Mouse (Mus musculus) mouse embryonic stem cell (cell line): ENCODE results near the gene Cd99l2.

ENCODE experiments used
- in situ Hi-C, 2 experiments: fragments of 300-500 bp; cut with MboI; formaldehyde crosslinking; loops; 1 replicate in 1 of 2; 3 replicates in 1 of 2; pipeline ENCODE4 v1.14.3; 2019 to 2020; ENCODE audit warnings: low sequenced_read_pairs in 2 of 2, low pct_unique_long_range_greater_than_20kb in 1 of 2, mixed read lengths in 1 of 2; ENCODE audit not compliant: unreplicated experiment in 1 of 2

Cd99l2 gene

DNA sequence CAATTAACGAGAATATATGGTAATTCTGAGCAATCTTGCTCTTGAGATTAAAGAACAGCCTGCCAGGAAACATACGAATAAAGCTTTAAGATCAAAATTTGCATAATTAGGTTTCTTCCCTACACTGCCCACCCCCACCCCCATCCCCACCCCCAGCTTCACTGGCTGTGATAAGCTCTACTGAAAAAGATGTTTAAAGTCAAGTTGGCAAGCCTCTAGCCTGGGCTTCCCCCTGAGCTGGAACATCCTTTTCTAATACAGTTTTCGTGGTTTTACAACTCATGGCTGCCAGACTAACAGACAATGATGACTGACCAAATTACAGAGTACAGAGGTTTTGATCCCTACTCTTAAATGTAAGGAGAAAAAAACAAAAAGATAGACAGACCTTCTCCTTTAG, 17.6 kb downstream of the Cd99l2 start:
- in situ Hi-C loops, result no loop called here

DNA sequence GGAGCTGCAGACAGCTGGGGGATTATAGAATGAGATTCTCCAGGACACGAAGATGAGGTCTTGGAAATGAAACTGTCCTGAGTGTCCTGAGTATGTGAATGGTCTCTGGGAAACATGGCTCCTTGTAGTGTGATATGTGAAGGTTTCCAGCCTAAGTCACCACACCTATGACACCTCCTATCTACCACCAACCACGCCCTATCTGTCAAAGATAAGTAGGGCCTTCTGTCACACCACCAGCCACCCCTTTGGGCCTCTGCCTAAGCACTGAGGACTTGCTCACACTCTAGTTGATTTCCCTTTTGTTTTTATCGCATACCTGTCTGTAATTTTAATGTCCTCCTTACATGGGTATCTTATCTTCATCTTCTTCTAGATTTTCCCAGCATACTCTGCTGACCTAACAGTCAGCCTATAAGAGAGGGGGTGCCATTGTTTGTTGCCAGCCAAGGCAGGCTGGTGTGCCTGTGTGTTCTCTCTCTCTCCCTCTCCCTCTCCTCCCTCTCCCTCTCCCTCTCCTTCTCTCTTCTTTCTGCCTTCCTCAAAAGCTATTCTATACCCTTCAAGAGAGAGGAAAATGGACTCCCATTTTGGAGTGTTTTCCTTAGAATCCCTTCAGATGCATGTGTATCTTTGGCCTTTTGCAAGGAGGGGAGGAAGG, 18.2 kb downstream of the Cd99l2 start:
- in situ Hi-C loops, result no loop called here

DNA sequence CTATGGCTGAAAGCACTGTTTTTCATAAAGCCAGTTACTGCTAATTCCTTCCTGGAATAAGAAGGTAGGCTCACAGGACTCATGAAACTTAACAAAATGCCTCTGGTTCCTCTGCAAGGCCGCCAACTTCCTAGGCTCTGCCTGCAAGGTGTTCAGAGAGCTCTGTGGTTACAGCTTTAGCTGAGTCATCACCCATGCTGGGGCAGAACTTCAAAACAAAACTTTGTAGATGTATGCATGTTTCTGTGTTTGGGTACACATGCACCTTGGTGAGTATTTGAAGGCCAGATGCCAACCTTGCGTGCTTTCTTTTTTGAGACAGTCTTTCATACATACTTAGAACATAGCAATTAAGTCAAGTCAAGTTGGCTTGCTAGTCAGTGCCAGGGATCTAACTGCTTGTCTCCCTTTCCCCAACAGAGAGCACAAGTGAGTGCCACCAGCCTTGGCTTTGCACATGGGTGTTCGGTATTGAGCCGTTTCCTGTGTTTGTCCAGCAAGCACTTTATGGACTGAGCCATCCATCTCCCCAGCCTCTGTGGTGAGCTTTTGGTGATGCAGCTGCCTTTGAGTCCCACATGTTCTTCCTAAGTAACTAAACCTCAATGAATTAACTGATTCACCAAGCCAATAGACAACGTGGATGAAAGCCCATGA, 23.9 kb downstream of the Cd99l2 start:
- in situ Hi-C loops, result no loop called here

DNA sequence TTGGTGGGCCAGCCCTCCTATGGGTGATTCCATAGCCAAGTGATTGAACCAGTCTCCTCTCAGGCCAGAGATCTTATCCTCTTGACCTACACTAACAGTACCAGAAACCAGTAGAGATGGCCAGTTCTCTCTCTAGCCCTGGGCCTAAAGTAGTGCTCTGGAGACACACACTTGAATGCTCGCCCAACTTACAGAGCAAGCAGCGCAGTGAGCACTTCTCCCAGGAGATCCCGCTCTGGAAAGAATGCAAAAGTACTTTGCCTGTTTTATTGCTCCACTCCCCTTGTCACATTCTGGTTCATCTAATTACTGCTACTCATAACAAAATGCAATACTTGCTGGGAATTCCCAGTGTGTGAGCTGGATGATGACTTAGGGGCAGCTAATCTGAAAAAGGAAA, 25.2 kb downstream of the Cd99l2 start:
- in situ Hi-C loops, result no loop called here

DNA sequence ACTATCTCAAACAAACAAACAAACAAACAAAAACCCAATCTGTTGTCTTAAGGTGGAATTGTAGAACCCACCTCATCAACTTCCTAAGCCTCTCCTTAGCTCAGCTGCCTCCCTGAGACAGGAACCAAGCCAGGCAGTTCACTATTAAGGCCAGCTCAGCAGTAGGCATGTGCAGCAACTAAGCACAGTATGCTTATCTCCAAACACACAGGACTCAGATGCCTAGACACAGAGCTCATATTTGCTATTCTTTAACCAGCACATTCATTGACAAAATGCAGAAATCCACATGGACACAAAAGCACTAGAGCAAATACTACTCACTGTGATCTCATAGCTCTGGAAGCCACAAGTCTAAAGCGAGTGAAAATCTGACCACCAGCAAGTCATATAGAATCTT, 27.2 kb downstream of the Cd99l2 start:
- in situ Hi-C loops, result no loop called here

DNA sequence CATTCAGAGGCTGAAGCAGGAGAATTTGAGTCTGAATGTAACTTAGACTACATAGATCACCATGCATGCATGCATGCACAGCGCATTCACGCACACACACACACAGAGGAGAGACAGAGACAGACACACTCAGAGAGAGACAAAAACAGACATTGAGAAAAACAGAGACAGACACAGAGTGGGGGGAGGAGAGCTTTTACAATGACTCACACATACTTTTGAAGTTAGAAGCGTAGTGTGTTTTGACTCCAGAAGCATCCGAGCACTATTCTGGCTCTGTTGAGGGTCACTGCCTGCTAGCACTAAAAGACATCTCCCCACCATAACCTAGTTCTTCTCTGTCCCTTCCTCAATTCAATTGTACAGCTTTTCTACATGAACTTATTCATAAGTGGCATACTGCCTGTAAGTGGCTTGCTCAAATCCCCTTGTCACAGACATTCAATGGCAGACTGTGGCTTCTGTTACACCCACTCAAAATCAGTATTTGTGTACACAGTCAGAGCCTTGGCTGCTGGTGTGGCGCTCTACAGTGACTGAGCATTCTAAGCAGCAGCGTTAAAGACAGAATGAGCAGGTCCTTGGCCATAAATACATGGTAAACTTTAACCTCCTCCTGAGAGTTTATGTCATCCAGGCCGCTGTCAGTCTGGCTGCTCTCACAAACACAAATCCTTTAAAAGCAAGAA, 28.4 kb downstream of the Cd99l2 start:
- in situ Hi-C loops, result no loop called here

DNA sequence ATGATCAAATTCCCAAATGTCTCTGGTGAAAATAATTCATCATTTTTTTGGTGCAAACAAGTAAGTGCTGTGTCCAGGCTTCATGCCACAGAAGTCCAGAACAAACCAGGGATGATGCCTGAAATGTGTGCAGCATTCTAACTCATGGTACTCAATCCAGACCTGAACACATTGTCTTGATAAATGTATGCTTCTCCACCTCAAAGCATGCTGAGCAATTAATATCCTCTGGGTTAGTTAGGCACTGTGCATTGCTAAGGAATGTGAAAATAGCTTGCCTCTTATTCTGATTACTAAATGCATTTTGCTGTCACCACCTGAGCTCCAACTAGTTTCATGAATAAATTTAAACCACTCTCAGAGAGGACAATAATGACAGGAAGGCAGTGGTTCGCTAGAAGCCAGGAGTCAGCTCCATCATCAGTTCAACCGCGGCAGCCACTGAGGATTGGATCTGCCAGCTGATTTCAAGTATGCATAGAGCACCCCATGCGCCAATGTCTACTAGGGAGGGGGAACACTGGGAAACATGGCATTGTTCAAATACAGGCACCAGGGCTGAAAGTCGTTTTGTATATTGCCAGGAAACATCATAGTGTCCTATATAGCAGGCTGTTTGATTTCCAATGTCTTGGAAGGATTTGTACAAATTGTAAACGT, 36.4 kb downstream of the Cd99l2 start:
- in situ Hi-C loops, result no loop called here

DNA sequence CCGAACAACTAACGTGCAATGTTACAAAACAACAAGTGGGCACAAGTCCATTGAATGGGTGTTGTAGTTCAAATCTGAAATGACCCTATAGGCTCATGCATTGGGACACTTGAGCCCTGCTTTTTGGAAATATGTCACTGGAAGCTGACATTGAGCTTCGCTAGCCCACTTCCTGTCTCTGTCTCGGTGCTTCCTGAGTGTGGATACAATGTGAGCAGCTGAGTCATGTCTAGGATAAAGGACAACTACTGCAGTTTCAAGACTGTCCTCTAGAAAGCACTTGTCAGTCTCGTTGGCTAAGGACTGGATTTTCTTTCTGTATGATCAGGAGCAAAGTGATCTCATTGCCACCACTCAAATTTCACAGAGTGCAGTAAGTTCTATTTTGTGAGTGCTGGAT, 49.7 kb downstream of the Cd99l2 start:
- in situ Hi-C loops, result no loop called here

DNA sequence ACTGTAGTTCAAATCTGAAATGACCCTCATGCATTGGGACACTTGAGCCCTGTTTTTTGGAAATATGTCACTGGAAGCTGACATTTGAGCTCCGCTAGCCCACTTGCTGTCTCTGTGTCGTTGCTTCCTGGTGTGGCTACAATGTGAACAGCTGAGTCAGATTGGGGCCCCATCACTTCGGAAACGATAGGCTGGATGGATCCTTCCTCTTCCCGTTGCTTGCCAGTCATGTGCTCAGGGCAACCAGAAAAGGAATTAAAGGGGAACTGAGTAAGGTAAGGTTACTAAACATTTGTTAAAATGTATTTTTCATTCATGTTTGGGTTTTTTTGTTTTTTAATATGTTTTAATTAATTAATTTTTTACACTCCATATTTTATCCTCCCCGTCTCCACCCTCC, 53.2 kb downstream of the Cd99l2 start:
- in situ Hi-C loops, result no loop called here

DNA sequence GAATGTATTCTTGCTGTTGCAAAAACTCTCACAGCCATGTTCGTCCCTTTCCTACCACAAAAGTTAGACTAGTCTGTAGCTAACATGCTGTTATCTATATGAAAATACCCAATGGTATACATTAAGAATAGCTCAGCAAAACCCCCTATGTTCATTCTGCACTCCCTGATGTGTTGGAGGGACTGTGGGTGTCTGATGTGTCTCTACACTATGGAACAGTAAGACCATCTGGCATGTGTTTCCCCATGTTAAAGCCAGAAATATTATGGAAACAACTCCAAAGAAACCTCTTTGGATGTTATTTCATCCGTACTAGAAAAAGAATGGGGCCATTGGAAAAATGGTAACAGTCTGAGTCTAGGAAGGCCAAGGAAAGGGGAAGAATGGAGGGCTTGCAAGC, 57.1 kb downstream of the Cd99l2 start:
- in situ Hi-C loops, result no loop called here

DNA sequence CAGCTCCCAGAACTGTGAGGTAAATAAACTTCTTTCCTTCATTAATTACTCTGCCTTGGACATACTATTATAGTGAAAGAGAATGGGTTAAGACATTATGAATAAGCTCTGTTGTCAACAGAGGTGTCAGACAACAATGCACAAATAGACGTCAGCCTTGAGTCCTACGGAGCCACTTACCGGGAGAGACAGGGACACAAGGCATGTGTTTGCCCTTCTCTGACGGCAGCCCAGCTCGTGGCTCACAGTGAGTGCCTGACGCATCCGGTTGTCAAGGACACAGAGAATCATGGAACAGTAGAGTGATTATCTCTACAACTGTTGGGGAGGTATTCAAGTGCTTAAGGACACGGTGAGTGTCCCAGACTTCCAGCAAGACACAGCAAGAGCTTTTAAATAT, 57.8 kb downstream of the Cd99l2 start:
- in situ Hi-C loops, result no loop called here

DNA sequence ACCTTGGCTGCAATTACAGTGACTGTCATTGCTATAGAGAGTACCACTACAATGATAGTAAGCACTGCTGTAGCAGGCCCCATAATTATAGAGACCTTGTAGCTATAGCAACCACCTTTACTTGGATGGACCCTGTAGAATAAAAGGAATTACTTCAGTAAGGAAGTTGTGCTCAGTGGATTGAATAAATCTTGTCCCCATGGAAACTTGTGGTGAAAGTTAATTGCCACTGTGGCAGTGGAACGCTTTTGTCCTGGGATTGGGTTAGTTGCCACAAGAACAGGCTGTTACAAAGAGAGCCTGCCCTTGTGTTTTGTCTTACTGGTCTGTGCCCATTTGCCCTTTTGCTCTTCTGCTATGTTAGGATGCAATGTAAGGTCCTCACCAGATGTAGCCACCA, 58.2 kb downstream of the Cd99l2 start:
- in situ Hi-C loops, result no loop called here

DNA sequence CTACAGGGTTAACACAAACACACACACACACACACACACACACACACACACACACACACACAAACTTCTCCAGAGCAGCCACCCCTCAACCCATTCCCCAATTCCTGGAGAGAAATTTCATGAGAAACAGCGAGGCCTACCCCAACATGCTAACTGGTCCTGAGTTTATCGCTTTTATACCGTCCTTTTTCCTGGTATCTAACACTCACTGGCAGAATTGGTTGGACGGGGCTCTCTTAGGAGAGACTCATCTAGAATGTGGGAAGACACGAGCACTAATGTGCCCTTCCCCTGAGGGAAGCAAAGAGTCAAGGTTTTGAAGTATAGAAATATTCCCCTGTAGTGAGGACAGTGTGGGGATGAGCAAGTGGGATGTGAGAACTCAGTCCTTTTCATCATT, 61.7 kb downstream of the Cd99l2 start:
- in situ Hi-C loops, result no loop called here

DNA sequence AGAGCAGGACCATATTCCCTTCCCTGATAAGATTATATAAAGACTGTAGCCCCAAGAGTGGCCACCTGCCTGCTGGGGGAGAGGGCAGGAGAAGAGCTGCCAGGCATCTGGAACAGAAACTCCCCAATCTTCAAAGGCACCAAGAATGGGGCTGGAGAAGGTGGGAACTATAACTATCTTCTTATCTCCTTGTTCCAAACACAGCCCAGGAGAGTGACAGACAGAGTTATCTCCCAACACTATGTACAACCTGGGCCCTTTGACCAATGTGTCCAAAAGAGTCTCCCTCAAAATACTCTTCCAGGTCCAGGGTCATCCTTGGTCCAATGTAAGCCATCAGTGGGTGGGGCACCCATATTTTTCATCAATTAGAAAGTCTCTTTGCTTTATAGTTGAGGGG, 65.2 kb downstream of the Cd99l2 start:
- in situ Hi-C loops, result loop anchor here in 1 of 2 experiments (10.0 kb wide), 1 partner anchor 197 kb away; no protein-coding TSS in a partner anchor

DNA sequence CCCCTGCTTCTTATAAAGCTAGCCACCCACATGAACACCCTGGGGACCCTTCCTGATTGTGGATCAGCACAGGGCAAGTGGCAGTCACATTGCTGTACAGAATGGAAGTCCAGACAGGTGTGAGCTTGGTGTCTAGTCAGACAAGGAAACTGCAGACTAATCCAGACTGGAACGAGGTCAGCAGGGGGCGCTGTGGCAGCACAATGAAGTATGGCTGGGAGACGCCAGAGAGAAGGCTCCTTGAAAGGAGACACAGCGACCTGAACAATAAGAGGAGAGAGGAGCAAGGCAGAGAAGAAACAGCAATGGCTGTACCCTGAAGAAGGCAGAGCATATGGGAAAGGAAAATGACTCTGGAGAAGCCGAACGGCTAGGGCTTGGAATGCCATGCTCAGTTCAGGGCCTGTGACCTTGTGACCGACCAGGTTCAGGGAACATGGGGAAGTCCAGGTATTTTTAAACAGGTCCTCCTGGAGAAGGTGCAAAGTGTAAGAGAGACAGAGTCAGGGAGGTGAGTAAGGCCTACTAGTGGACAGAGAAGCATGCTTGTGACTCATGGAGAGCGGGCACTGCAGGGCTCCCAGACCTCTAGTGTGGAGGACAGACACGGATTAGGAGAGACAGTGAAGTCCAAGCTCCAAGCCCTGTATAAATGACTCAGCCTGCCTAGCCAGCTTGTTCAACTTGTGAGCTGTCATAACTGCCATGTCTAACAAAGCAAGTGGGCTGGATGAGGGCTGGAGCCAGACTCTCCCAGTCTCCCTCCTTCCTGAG, 66.7 kb downstream of the Cd99l2 start:
- in situ Hi-C loops, result loop anchor here in 1 of 2 experiments (10.0 kb wide), 1 partner anchor 199 kb away; no protein-coding TSS in a partner anchor

DNA sequence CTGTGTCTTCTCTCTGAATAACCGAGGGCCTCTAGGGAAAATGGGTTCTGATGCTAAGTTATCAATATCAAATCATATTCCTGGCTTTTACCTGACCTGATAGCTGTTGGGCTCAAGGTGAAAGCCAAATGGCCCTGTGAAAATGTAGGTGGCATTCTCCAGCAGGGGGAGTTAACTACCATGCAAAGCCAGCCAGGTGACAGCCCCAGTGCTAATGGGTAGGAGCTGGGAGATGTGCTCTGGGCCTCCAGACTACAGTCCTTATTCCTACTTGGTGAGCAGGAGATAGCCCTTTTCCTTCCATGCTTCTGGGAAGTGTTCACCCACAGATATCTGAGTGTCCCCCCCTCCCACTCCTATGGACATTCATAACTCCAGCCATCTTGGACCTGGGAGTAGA, 67.8 kb downstream of the Cd99l2 start:
- in situ Hi-C loops, result loop anchor here (10.0 to 25.0 kb wide), 2 partner anchors 187 to 200 kb away; no protein-coding TSS in a partner anchor

DNA sequence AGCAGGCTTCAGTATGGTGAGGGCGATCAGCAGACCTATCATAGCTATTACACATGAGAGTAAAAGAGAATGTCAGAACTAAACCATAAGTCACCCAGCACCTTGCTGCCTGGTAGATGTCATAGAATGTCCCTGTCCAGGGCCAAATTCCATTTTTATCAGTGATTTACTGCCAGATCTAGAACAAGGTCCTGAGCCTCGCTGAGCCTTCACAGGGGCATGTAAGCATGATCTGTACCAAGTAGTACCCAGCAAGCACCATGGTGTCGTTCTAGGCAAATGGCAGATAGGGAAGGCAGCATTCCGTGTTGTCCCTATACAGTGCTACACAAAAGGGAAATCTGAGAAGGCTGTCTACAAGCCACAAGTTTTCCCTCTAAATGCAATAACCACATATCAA, 79.0 kb downstream of the Cd99l2 start:
- in situ Hi-C loops, result loop anchor here in 1 of 2 experiments (25.0 kb wide), 1 partner anchor 199 kb away; no protein-coding TSS in a partner anchor

DNA sequence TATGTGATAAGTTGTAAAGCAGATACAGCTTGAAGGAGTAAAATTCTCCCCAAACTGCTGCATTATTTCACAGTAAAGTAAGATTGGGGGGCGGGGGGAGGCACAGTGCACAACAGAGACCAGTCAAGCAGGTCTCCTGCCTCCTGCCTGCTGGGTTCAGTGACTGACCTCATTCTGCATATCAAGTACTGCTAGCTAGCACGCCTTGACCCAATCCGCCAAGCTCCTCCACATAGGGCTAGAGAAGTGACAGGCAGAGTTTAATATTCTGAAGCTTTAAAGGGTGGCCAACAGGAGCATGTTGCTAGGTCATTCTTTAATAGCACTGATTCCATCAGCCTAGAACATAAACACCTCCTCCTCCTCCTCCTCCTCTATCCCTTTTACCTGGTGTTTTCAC, 79.9 kb downstream of the Cd99l2 start:
- in situ Hi-C loops, result loop anchor here in 1 of 2 experiments (25.0 kb wide), 1 partner anchor 200 kb away; no protein-coding TSS in a partner anchor
